Mouse (Mus musculus): ENCODE results near the gene Dscam. TPM values are rescaled to one million over a fixed set of nuclear protein-coding genes. Genes with fewer than 3 reads are reported as not detected.

The Dscam gene
- polyA plus RNA-seq, 1 experiment, result 0.13 TPM

GRCm38 (mm10) chr16:97061390-97061789, 109.2 kb downstream of the Dscam start:
- H3K4me3 ChIP-seq (ENCODE audit: low read depth, low read length), result no peak overlapping the region
- no peak overlapping the region for H3K27ac ChIP-seq (ENCODE audit: insufficient read depth, low read length)
- no peaks in the 10 kb centered on the region for H3K4me1 ChIP-seq (ENCODE audit: control insufficient read depth, insufficient read depth, low read length)
- H3K9me3 ChIP-seq (replicated peaks; ENCODE audit: control insufficient read depth, insufficient read depth, low read length, poor library complexity, severe bottlenecking), result no peaks in the 10 kb centered on the region
- TF ChIP-seq EP300 (IDR thresholded peaks at IDR 0.05; ENCODE audit: insufficient read depth, low read depth, low read length) (no peak), CTCF (IDR thresholded peaks at IDR 0.05; ENCODE audit: low read depth, low read length) (no peak), POLR2A (IDR thresholded peaks at IDR 0.05; ENCODE audit: insufficient read depth, low read length) (no peak)
- H3K27me3 ChIP-seq (ENCODE audit: control insufficient read depth, insufficient read depth, low read length, poor library complexity, severe bottlenecking), result no peaks in the 10 kb centered on the region; the same call in 1 of the 2 replicates
- H3K36me3 ChIP-seq (ENCODE audit: control insufficient read depth, insufficient read depth, low read length, poor library complexity, severe bottlenecking), result no peaks in the 10 kb centered on the region
- no peak overlapping the region for H3K9ac ChIP-seq (ENCODE audit: low read depth, poor library complexity, severe bottlenecking)

GRCm38 (mm10) chr16:97060736-97061135, 109.8 kb downstream of the Dscam start:
- Histone ChIP-seq H3K4me3 (ENCODE audit: low read depth, low read length) (no peak overlapping the region), H3K9ac (ENCODE audit: low read depth, poor library complexity, severe bottlenecking) (no peak overlapping the region), H3K27ac (ENCODE audit: insufficient read depth, low read length) (no peak overlapping the region), H3K36me3 (ENCODE audit: control insufficient read depth, insufficient read depth, low read length, poor library complexity, severe bottlenecking) (no peaks in the 10 kb centered on the region), H3K27me3 (ENCODE audit: control insufficient read depth, insufficient read depth, low read length, poor library complexity, severe bottlenecking) (no peaks in the 10 kb centered on the region; the same call in 1 of the 2 replicates), H3K9me3 (replicated peaks; ENCODE audit: control insufficient read depth, insufficient read depth, low read length, poor library complexity, severe bottlenecking) (no peaks in the 10 kb centered on the region), H3K4me1 (ENCODE audit: control insufficient read depth, insufficient read depth, low read length) (no peaks in the 10 kb centered on the region)
- TF ChIP-seq EP300 (IDR thresholded peaks at IDR 0.05; ENCODE audit: insufficient read depth, low read depth, low read length) (no peak), POLR2A (IDR thresholded peaks at IDR 0.05; ENCODE audit: insufficient read depth, low read length) (no peak), CTCF (IDR thresholded peaks at IDR 0.05; ENCODE audit: low read depth, low read length) (no peak)

GRCm38 (mm10) chr16:97060276-97060675, 110.3 kb downstream of the Dscam start:
- no peaks in the 10 kb centered on the region for H3K36me3 ChIP-seq (ENCODE audit: control insufficient read depth, insufficient read depth, low read length, poor library complexity, severe bottlenecking)
- no peak overlapping the region for H3K9ac ChIP-seq (ENCODE audit: low read depth, poor library complexity, severe bottlenecking)
- no peaks in the 10 kb centered on the region for H3K9me3 ChIP-seq (replicated peaks; ENCODE audit: control insufficient read depth, insufficient read depth, low read length, poor library complexity, severe bottlenecking)
- no peak overlapping the region for H3K27ac ChIP-seq (ENCODE audit: insufficient read depth, low read length)
- TF ChIP-seq POLR2A (IDR thresholded peaks at IDR 0.05; ENCODE audit: insufficient read depth, low read length) (no peak), CTCF (IDR thresholded peaks at IDR 0.05; ENCODE audit: low read depth, low read length) (no peak), EP300 (IDR thresholded peaks at IDR 0.05; ENCODE audit: insufficient read depth, low read depth, low read length) (no peak)
- H3K4me1 ChIP-seq (ENCODE audit: control insufficient read depth, insufficient read depth, low read length), result no peaks in the 10 kb centered on the region
- H3K4me3 ChIP-seq (ENCODE audit: low read depth, low read length), result no peak overlapping the region
- no peaks in the 10 kb centered on the region; the same call in 1 of the 2 replicates for H3K27me3 ChIP-seq (ENCODE audit: control insufficient read depth, insufficient read depth, low read length, poor library complexity, severe bottlenecking)

GRCm38 (mm10) chr16:97035271-97035670, 135.3 kb downstream of the Dscam start:
- H3K9ac ChIP-seq (ENCODE audit: low read depth, poor library complexity, severe bottlenecking), result no peak overlapping the region
- TF ChIP-seq POLR2A (IDR thresholded peaks at IDR 0.05; ENCODE audit: insufficient read depth, low read length) (no peak), EP300 (IDR thresholded peaks at IDR 0.05; ENCODE audit: insufficient read depth, low read depth, low read length) (no peak), CTCF (IDR thresholded peaks at IDR 0.05; ENCODE audit: low read depth, low read length) (no peak)
- no peaks in the 10 kb centered on the region; the same call in 1 of the 2 replicates for H3K27me3 ChIP-seq (ENCODE audit: control insufficient read depth, insufficient read depth, low read length, poor library complexity, severe bottlenecking)
- H3K9me3 ChIP-seq (replicated peaks; ENCODE audit: control insufficient read depth, insufficient read depth, low read length, poor library complexity, severe bottlenecking), result no peaks in the 10 kb centered on the region
- no peak overlapping the region for H3K27ac ChIP-seq (ENCODE audit: insufficient read depth, low read length)
- no peaks in the 10 kb centered on the region for H3K36me3 ChIP-seq (ENCODE audit: control insufficient read depth, insufficient read depth, low read length, poor library complexity, severe bottlenecking)
- no peaks in the 10 kb centered on the region for H3K4me1 ChIP-seq (ENCODE audit: control insufficient read depth, insufficient read depth, low read length)
- H3K4me3 ChIP-seq (ENCODE audit: low read depth, low read length), result no peak overlapping the region

- H3K36me3 ChIP-seq (ENCODE audit: control insufficient read depth, insufficient read depth, low read length, poor library complexity, severe bottlenecking), result no peaks in the 10 kb centered on the region
- TF ChIP-seq POLR2A (IDR thresholded peaks at IDR 0.05; ENCODE audit: insufficient read depth, low read length) (no peak), CTCF (IDR thresholded peaks at IDR 0.05; ENCODE audit: low read depth, low read length) (no peak), EP300 (IDR thresholded peaks at IDR 0.05; ENCODE audit: insufficient read depth, low read depth, low read length) (no peak)
- H3K9ac ChIP-seq (ENCODE audit: low read depth, poor library complexity, severe bottlenecking), result no peak overlapping the region
- H3K4me3 ChIP-seq (ENCODE audit: low read depth, low read length), result no peak overlapping the region
- no peak overlapping the region for H3K27ac ChIP-seq (ENCODE audit: insufficient read depth, low read length)
- H3K4me1 ChIP-seq (ENCODE audit: control insufficient read depth, insufficient read depth, low read length), result no peaks in the 10 kb centered on the region
- H3K9me3 ChIP-seq (replicated peaks; ENCODE audit: control insufficient read depth, insufficient read depth, low read length, poor library complexity, severe bottlenecking), result no peaks in the 10 kb centered on the region
- H3K27me3 ChIP-seq (ENCODE audit: control insufficient read depth, insufficient read depth, low read length, poor library complexity, severe bottlenecking), result no peaks in the 10 kb centered on the region; the same call in 1 of the 2 replicates
Observed at GRCm38 (mm10) chr16:97033540-97034058, 137.0 kb downstream of the Dscam start.

- no peaks in the 10 kb centered on the region for H3K9me3 ChIP-seq (replicated peaks; ENCODE audit: control insufficient read depth, insufficient read depth, low read length, poor library complexity, severe bottlenecking)
- no peak overlapping the region for H3K4me3 ChIP-seq (ENCODE audit: low read depth, low read length)
- no peaks in the 10 kb centered on the region for H3K4me1 ChIP-seq (ENCODE audit: control insufficient read depth, insufficient read depth, low read length)
- no peak for TF ChIP-seq POLR2A (IDR thresholded peaks at IDR 0.05; ENCODE audit: insufficient read depth, low read length)
- no peak for TF ChIP-seq EP300 (IDR thresholded peaks at IDR 0.05; ENCODE audit: insufficient read depth, low read depth, low read length)
- TF ChIP-seq CTCF (IDR thresholded peaks at IDR 0.05; ENCODE audit: low read depth, low read length), result no peak
- no peak overlapping the region for H3K27ac ChIP-seq (ENCODE audit: insufficient read depth, low read length)
- no peaks in the 10 kb centered on the region for H3K36me3 ChIP-seq (ENCODE audit: control insufficient read depth, insufficient read depth, low read length, poor library complexity, severe bottlenecking)
- H3K27me3 ChIP-seq (ENCODE audit: control insufficient read depth, insufficient read depth, low read length, poor library complexity, severe bottlenecking), result no peaks in the 10 kb centered on the region
- H3K9ac ChIP-seq (ENCODE audit: low read depth, poor library complexity, severe bottlenecking), result no peak overlapping the region
Observed at GRCm38 (mm10) chr16:97027701-97028100, 142.9 kb downstream of the Dscam start.
